Mouse (Mus musculus): Measurements from ENCODE around the gene Rab15.
A peak's percentile ranks its signal among the peaks of the same experiment; 100 is the strongest.
"Not testable (repeated sequence)": the region's sequence is repeated elsewhere in the genome, so short reads cannot be mapped to it uniquely, and the experiment has no call there.

Gene Rab15

GRCm38 (mm10) chr12:76822651-76823041, at the start of gene Rab15:
Gene Rab15, minus strand, starts transcription at chr12:76822908.
- no peak for DNase-seq (ENCODE audit: low spot score in 2 of 2)

- DNase-seq (ENCODE audit: low spot score in 2 of 2): no peak
These were observed 46.9 kb upstream of the Rab15 start for GRCm38 (mm10) chr12:76869561-76869960.

GRCm38 (mm10) chr12:76868463-76869198, 45.9 kb upstream of the Rab15 start:
- DNase-seq (ENCODE audit: low spot score in 2 of 2): no peak

- no peak for DNase-seq (ENCODE audit: low spot score in 2 of 2)
These were observed 45.0 kb upstream of the Rab15 start for GRCm38 (mm10) chr12:76867586-76868280.

- DNase-seq (ENCODE audit: low spot score in 2 of 2): no peak
These were observed 42.6 kb upstream of the Rab15 start for GRCm38 (mm10) chr12:76865266-76865665.

GRCm38 (mm10) chr12:76863651-76864050, 40.9 kb upstream of the Rab15 start:
- DNase-seq (ENCODE audit: low spot score in 2 of 2): no peak

- not testable (repeated sequence) for DNase-seq (ENCODE audit: low spot score in 2 of 2)
These were observed 36.1 kb upstream of the Rab15 start for GRCm38 (mm10) chr12:76858788-76859187.

- no peak for DNase-seq (ENCODE audit: low spot score in 2 of 2)
These were observed 34.4 kb upstream of the Rab15 start for GRCm38 (mm10) chr12:76857087-76857486.

GRCm38 (mm10) chr12:76853378-76854142, 30.9 kb upstream of the Rab15 start:
- DNase-seq (ENCODE audit: low spot score in 2 of 2): no peak

- DNase-seq (ENCODE audit: low spot score in 2 of 2): no peak
These were observed 29.7 kb upstream of the Rab15 start for GRCm38 (mm10) chr12:76852419-76852818.

- DNase-seq (ENCODE audit: low spot score in 2 of 2): no peak
These were observed 21.8 kb upstream of the Rab15 start for GRCm38 (mm10) chr12:76844346-76845061.

GRCm38 (mm10) chr12:76840081-76840480, 17.4 kb upstream of the Rab15 start:
- DNase-seq (ENCODE audit: low spot score in 2 of 2): no peak

- DNase-seq (ENCODE audit: low spot score in 2 of 2): no peak
These were observed 16.6 kb upstream of the Rab15 start for GRCm38 (mm10) chr12:76839298-76839697.

- DNase-seq (ENCODE audit: low spot score in 2 of 2): no peak
These were observed 15.3 kb upstream of the Rab15 start for GRCm38 (mm10) chr12:76837844-76838650.

- DNase-seq (ENCODE audit: low spot score in 2 of 2): peak; percentile 95 to 98
These were observed 14.6 kb upstream of the Rab15 start for GRCm38 (mm10) chr12:76837101-76837843.

- DNase-seq (ENCODE audit: low spot score in 2 of 2): no peak
These were observed 10.0 kb upstream of the Rab15 start for GRCm38 (mm10) chr12:76832704-76833103.

GRCm38 (mm10) chr12:76825283-76825682, 2.6 kb upstream of the Rab15 start:
- no peak for DNase-seq (ENCODE audit: low spot score in 2 of 2)

- DNase-seq (ENCODE audit: low spot score in 2 of 2): no peak
These were observed 582 bp downstream of the Rab15 start for GRCm38 (mm10) chr12:76822002-76822650.

- no peak for DNase-seq (ENCODE audit: low spot score in 2 of 2)
These were observed 2.1 kb downstream of the Rab15 start for GRCm38 (mm10) chr12:76820615-76821014.

- peak in 1 of 2 experiments; percentile 21 for DNase-seq (ENCODE audit: low spot score in 2 of 2)
These were observed 2.9 kb downstream of the Rab15 start for GRCm38 (mm10) chr12:76819816-76820215.
